Mouse (Mus musculus) lung, adult 2 months (tissue): ENCODE measurements at regions not wholly inside any gene's neighbourhood (a gene's known extent, or its start where the extent isn't known, plus 50 kb on each side); places are given as distances from the start of the nearest gene placed in this dataset.
"Not testable (repeated sequence)": the region's sequence is repeated elsewhere in the genome, so short reads cannot be mapped to it uniquely, and the experiment has no call there.

Experiments used
- DNase-seq: peaks from one replicate; pipeline ENCODE4 v3.0.0; 2022
- H3K4me1 ChIP-seq: fragments of 200-500 bp; 2 replicates; pipeline ENCODE4 v1.6.1; 2011; ENCODE audit warnings: low read length; ENCODE audit not compliant: control insufficient read depth, insufficient read depth
- H3K4me3 ChIP-seq: fragments of 200-500 bp; replicated peaks from 2 replicates; pipeline ENCODE3; 2011; ENCODE audit warnings: low read depth, mild to moderate bottlenecking, control low read depth, low read length; ENCODE audit errors: extremely low read depth
- CTCF ChIP-seq: fragments of 200-500 bp; IDR thresholded peaks from 2 replicates; pipeline ENCODE4 v1.5.1; 2011; ENCODE audit warnings: mild to moderate bottlenecking, low read length, control low read depth; ENCODE audit not compliant: insufficient read depth
- POLR2A ChIP-seq: fragments of 200-500 bp; IDR thresholded peaks from 2 replicates; pipeline ENCODE4 v1.6.1; 2011; ENCODE audit warnings: low read depth, mild to moderate bottlenecking, control low read depth, low read length, borderline replicate concordance; ENCODE audit errors: extremely low read depth
- WGBS: fragments of 180-500 bp; shearing (Covaris S2); methylation state at CpG from one replicate; pipeline ENCODE4 v1.1.7; 2018; 5-methylcytosine and 5-hydroxymethylcytosine counted together

- H3K4me3 ChIP-seq, H3K4me1 ChIP-seq, DNase-seq: not testable (repeated sequence)
- 95% methylated on average over 5 of the region's 5 CpGs for WGBS
Measured at GRCm38 (mm10) chr8:71779380-71779779, 53.9 kb upstream of the Fcho1 start.

- DNase-seq: no peak
- TF ChIP-seq CTCF: no peak
- no peak for TF ChIP-seq POLR2A
- Histone ChIP-seq H3K4me1 (no peaks in the 10 kb centered on the region), H3K4me3 (no peak overlapping the region)
- WGBS: 88% methylated on average over 10 of the region's 10 CpGs
Measured at GRCm38 (mm10) chr8:71778916-71779315, 53.4 kb upstream of the Fcho1 start.
